In genomic region chr6:145445811-145446500, GRCm38 (mm10) we compare ENCODE assay signal across 9 mouse cellular contexts.
A peak's percentile ranks its signal among the peaks of the same experiment; 100 is the strongest.
DNase-seq lines count a peak whose midpoint lies in the region; ATAC-seq lines count a peak whose summit lies in the region.
"Had no signal": no experiment of that assay in that cellular context is flagged by ENCODE, and none has a peak within 500 bp of the region (broad histone marks: within the 10 kb centered on the region; RNA-seq: fewer than 3 reads in every experiment).

No protein-coding gene starts in this region.

- H3K9me3 ChIP-seq in lung, embryonic 15.5 days, result no peaks in the 10 kb centered on the region
- H3K9me3 ChIP-seq in heart, embryonic 10.5 days, result no peaks in the 10 kb centered on the region
- H3K9me3 ChIP-seq: hindbrain, embryonic 15.5 days; neural tube, embryonic 12.5 days had no signal

- WGBS in lung, embryonic 15.5 days, result 53% methylated on average over 8 of the region's 8 CpGs
- 76% methylated on average over 8 of the region's 8 CpGs for WGBS in heart, embryonic 10.5 days

- H3K36me3 ChIP-seq in lung, embryonic 15.5 days, result no peaks in the 10 kb centered on the region
- no peaks in the 10 kb centered on the region for H3K36me3 ChIP-seq in heart, embryonic 10.5 days
- H3K36me3 ChIP-seq: hindbrain, embryonic 15.5 days; neural tube, embryonic 12.5 days had no signal

- peak overlapping the region; percentile 77 for H3K27ac ChIP-seq in lung, embryonic 15.5 days
- peak overlapping the region; percentile 44; the same call in 1 of the 2 replicates for H3K27ac ChIP-seq in heart, embryonic 10.5 days
- H3K27ac ChIP-seq: hindbrain, embryonic 15.5 days; neural tube, embryonic 12.5 days had no signal

- H3K4me2 ChIP-seq in lung, embryonic 15.5 days, result no peak overlapping the region
- H3K4me2 ChIP-seq: hindbrain, embryonic 15.5 days; neural tube, embryonic 12.5 days had no signal

- no peak overlapping the region for H3K9ac ChIP-seq in lung, embryonic 15.5 days
- H3K9ac ChIP-seq: hindbrain, embryonic 15.5 days; neural tube, embryonic 12.5 days had no signal

- no peak for DNase-seq in lung, postnatal 14 days
- DNase-seq in adrenal gland, postnatal 36 days, result peak; percentile 72 to 73
- no peak for DNase-seq in heart, embryonic 10.5 days (ENCODE audit: low spot score)
- DNase-seq in skeletal muscle tissue, adult 2 months (ENCODE audit: low read depth, low spot score), result peak; percentile 88
- DNase-seq in embryo, embryonic 11 days, result no peak
- DNase-seq in left cerebral cortex, adult 18-20 months (ENCODE audit: low spot score in 2 of 2), result no peak

- peaks cover 29% of the 10 kb centered on the region for H3K4me1 ChIP-seq in lung, embryonic 15.5 days
- peaks cover 55% of the 10 kb centered on the region for H3K4me1 ChIP-seq in heart, embryonic 10.5 days
- H3K4me1 ChIP-seq: hindbrain, embryonic 15.5 days; neural tube, embryonic 12.5 days had no signal

- ATAC-seq in lung, embryonic 15.5 days (ENCODE audit: borderline replicate concordance, extremely low read depth, low FRiP score, low TSS enrichment), result peak; percentile 49; the same call in 1 of the 2 replicates

- no peak overlapping the region for H3K4me3 ChIP-seq in lung, embryonic 15.5 days
- H3K4me3 ChIP-seq in heart, embryonic 10.5 days, result no peak overlapping the region
- H3K4me3 ChIP-seq: hindbrain, embryonic 15.5 days; neural tube, embryonic 12.5 days had no signal

- no peaks in the 10 kb centered on the region for H3K27me3 ChIP-seq in lung, embryonic 15.5 days
- H3K27me3 ChIP-seq in heart, embryonic 10.5 days (ENCODE audit: insufficient read depth, poor library complexity, severe bottlenecking), result no peaks in the 10 kb centered on the region
- H3K27me3 ChIP-seq: hindbrain, embryonic 15.5 days; neural tube, embryonic 12.5 days had no signal

Comparison
In these comparisons a context has a peak if more than half of its experiments do, and no peak if none do; other contexts are left out.
1. DNase-seq: peak in adrenal gland, postnatal 36 days (2 of 2) and skeletal muscle tissue, adult 2 months (single experiment); none in lung, postnatal 14 days (single experiment), heart, embryonic 10.5 days (single experiment), embryo, embryonic 11 days (single experiment) and left cerebral cortex, adult 18-20 months (0 of 2).